ENCODE assay signal across 19 mouse cellular contexts in the genomic region with DNA sequence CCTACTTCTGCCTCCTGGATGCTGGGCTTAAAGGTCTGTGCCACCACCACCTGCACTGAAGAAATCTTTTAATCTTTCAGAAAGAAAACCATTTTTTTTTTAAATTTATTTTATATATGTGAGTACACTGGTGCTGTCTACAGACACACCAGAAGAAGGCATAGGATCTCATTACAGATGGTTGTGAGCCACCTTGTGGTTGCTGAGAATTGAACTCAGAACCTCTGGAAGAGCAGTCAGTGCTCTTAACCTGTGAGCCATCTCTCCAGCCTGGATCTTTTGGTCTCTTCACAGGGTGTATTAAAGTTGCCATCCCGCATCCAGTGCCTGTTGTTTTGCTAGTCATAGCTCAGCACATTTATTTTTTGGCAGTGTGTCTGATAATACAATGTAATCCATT. TPM values are rescaled to one million over a fixed set of nuclear protein-coding genes. Genes with fewer than 3 reads are reported as not detected.
DNase-seq lines count a peak whose midpoint lies in the region; ATAC-seq and TF ChIP-seq lines count a peak whose summit lies in the region.
"Had no signal": no experiment of that assay in that cellular context is flagged by ENCODE, and none has a peak within 500 bp of the region (broad histone marks: within the 10 kb centered on the region; RNA-seq: fewer than 3 reads in every experiment).

No protein-coding gene starts in this region.

- TF ChIP-seq CTCF in stomach, postnatal 0 days (IDR thresholded peaks at IDR 0.05; ENCODE audit: low read depth): peak; percentile 44

- H3K36me3 ChIP-seq in heart, embryonic 10.5 days: peaks cover 84% of the 10 kb centered on the region
- H3K36me3 ChIP-seq in stomach, postnatal 0 days (ENCODE audit: control insufficient read depth, insufficient read depth, low read length): peaks cover 17% of the 10 kb centered on the region

- 94% methylated on average over 1 of the region's 1 CpGs for WGBS in heart, embryonic 10.5 days
- WGBS in stomach, postnatal 0 days: 88% methylated on average over 1 of the region's 1 CpGs

- H3K4me3 ChIP-seq in heart, embryonic 10.5 days: no peak overlapping the region
- no peak overlapping the region for H3K4me3 ChIP-seq in stomach, postnatal 0 days (ENCODE audit: low read depth, low read length)
- H3K4me3 ChIP-seq: embryonic facial prominence, embryonic 15.5 days; forebrain, embryonic 10.5 days; hindbrain, embryonic 12.5 days; liver, embryonic 13.5 days; stomach, embryonic 15.5 days had no signal

- H3K4me1 ChIP-seq in heart, embryonic 10.5 days: no peaks in the 10 kb centered on the region
- H3K4me1 ChIP-seq in stomach, postnatal 0 days (replicated peaks; ENCODE audit: control insufficient read depth, insufficient read depth): no peaks in the 10 kb centered on the region
- H3K4me1 ChIP-seq: embryonic facial prominence, embryonic 15.5 days; forebrain, embryonic 10.5 days; hindbrain, embryonic 12.5 days; liver, embryonic 13.5 days; stomach, embryonic 15.5 days had no signal

- DNase-seq in heart, adult 11 months: peak; percentile 28
- DNase-seq in heart, embryonic 10.5 days (ENCODE audit: low spot score): no peak
- DNase-seq in kidney, postnatal 36 days: peak; percentile 13 to 27
- no peak for DNase-seq in kidney, adult 11 months
- peak; percentile 54 for DNase-seq in lung, postnatal 36 days
- DNase-seq in lung, postnatal 25 days (ENCODE audit: low spot score): no peak
- no peak for DNase-seq in stomach, postnatal 0 days (ENCODE audit: low spot score)
- DNase-seq: cerebellum, adult 2 months; cerebellum, postnatal 36 days; gastrocnemius, postnatal 10 days; heart, postnatal 10 days; layer of hippocampus, adult 9-11 months; liver, embryonic 13.5 days; lung, postnatal 14 days; right cerebral cortex, postnatal 25 days had no signal

- H3K9ac ChIP-seq in stomach, postnatal 0 days (ENCODE audit: low read length): no peak overlapping the region
- H3K9ac ChIP-seq: embryonic facial prominence, embryonic 15.5 days; hindbrain, embryonic 12.5 days; liver, embryonic 13.5 days; stomach, embryonic 15.5 days had no signal

- H3K27ac ChIP-seq in heart, embryonic 10.5 days: no peak overlapping the region
- no peak overlapping the region for H3K27ac ChIP-seq in stomach, postnatal 0 days (replicated peaks)
- H3K27ac ChIP-seq: embryonic facial prominence, embryonic 15.5 days; forebrain, embryonic 10.5 days; hindbrain, embryonic 12.5 days; liver, embryonic 13.5 days; stomach, embryonic 15.5 days had no signal

- no peaks in the 10 kb centered on the region for H3K9me3 ChIP-seq in heart, embryonic 10.5 days
- H3K9me3 ChIP-seq in stomach, postnatal 0 days (ENCODE audit: control insufficient read depth, low read length): no peaks in the 10 kb centered on the region
- H3K9me3 ChIP-seq: embryonic facial prominence, embryonic 15.5 days; forebrain, embryonic 10.5 days; hindbrain, embryonic 12.5 days; liver, embryonic 13.5 days; stomach, embryonic 15.5 days had no signal

- H3K4me2 ChIP-seq in stomach, postnatal 0 days (replicated peaks; ENCODE audit: low read depth): no peak overlapping the region
- H3K4me2 ChIP-seq: embryonic facial prominence, embryonic 15.5 days; hindbrain, embryonic 12.5 days; liver, embryonic 13.5 days; stomach, embryonic 15.5 days had no signal

- no peak for ATAC-seq in stomach, postnatal 0 days (ENCODE audit: low FRiP score, low TSS enrichment)

- TF ChIP-seq EP300 in stomach, postnatal 0 days (optimal IDR thresholded peaks at IDR 0.05): no peak

- no peaks in the 10 kb centered on the region for H3K27me3 ChIP-seq in heart, embryonic 10.5 days (ENCODE audit: insufficient read depth, poor library complexity, severe bottlenecking)
- H3K27me3 ChIP-seq in stomach, postnatal 0 days (ENCODE audit: control insufficient read depth, insufficient read depth, low read length): no peaks in the 10 kb centered on the region
- H3K27me3 ChIP-seq: embryonic facial prominence, embryonic 15.5 days; hindbrain, embryonic 12.5 days; liver, embryonic 13.5 days; stomach, embryonic 15.5 days had no signal

RNA-seq across cellular contexts. Expression of gene Nsd1, which starts 21.1 kb away (rescaled TPM):
- 51.0 and 58.4 TPM in 2 replicates for polyA plus RNA-seq in heart, embryonic 10.5 days (2016; fragmentation: Nextera tagmentation; extraction: Ambion mirVana)
- polyA plus RNA-seq in stomach, postnatal 0 days (2015; fragmentation: Nextera tagmentation; extraction: Ambion mirVana): 33.7 and 35.0 TPM in 2 replicates

Comparison
In these comparisons a context has a peak if more than half of its experiments do, and no peak if none do; other contexts are left out.
1. DNase-seq: peak in heart, adult 11 months (single experiment), kidney, postnatal 36 days (2 of 2) and lung, postnatal 36 days (single experiment); none in heart, embryonic 10.5 days (single experiment), kidney, adult 11 months (single experiment), lung, postnatal 25 days (single experiment) and stomach, postnatal 0 days (single experiment).